Mouse (Mus musculus): ENCODE data around the gene 1810009A15Rik. TPM values are rescaled to one million over a fixed set of nuclear protein-coding genes. Genes with fewer than 3 reads are reported as not detected.

1810009A15Rik gene
- total and polyA plus RNA-seq, 2 experiments from 2014 or later, result 26.0 to 31.9 TPM

DNA sequence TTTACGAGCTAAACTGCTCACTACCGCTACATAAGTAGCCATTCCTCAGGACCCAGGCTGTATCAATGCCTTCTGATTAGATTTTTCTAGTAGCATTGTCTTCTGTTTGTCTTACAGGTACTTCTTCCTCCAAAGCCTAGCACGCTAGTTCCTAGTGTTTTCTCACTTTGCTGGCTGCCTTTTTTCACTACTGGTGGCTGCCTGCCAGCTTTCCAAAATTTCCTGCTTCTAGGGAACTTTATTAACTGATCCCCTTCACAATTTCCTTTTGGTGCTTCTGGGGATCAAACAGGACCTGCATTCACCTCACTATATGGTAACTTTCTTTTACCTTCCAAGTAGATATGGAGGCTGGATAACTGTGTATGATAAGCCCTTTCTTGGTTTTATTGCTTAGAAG is 10.4 kb downstream of the 1810009A15Rik start:
- H3K4me2 ChIP-seq (ENCODE audit: low read depth), result peak overlapping the region; percentile 75
- WGBS, result 52% methylated on average over 3 of the region's 3 CpGs
- H3K4me1 ChIP-seq (ENCODE audit: insufficient read depth), result peaks cover 11% of the 10 kb centered on the region
- no peak overlapping the region for H3K27ac ChIP-seq (ENCODE audit: low read depth, low read length)
- TF ChIP-seq CTCF (IDR thresholded peaks at IDR 0.05; ENCODE audit: low read depth), result no peak
- H3K27me3 ChIP-seq (ENCODE audit: insufficient read depth, low read length), result no peaks in the 10 kb centered on the region
- H3K9me3 ChIP-seq (ENCODE audit: low read length), result no peaks in the 10 kb centered on the region
- peaks cover 30% of the 10 kb centered on the region for H3K36me3 ChIP-seq (ENCODE audit: insufficient read depth)
- peak overlapping the region; percentile 78 for H3K4me3 ChIP-seq (ENCODE audit: low read depth, low read length)
- no peak for ATAC-seq
- peak overlapping the region; percentile 82; the same call in 1 of the 2 replicates for H3K9ac ChIP-seq
- no peak for DNase-seq

DNA sequence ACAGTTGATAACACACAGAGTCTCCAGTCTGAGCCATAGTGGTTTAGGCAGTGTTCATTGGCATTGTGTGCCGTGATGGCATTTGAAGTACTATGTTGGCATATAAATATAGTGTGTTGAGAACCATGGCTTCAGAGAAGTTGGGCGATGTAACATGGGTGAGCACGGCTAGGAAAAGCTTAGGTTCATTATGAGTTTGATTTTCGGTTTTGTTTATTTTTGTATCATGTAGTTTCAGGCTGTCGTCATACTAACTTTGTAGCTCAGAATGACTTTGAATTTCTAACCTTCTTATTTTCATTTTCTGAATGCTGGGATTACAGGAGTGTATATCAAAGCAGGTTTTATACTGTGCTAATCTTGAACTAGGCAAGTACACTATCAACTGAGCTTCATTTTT is 14.8 kb downstream of the 1810009A15Rik start:
- Histone ChIP-seq H3K4me3 (ENCODE audit: low read depth, low read length) (no peak overlapping the region), H3K9me3 (ENCODE audit: low read length) (no peaks in the 10 kb centered on the region), H3K4me1 (ENCODE audit: insufficient read depth) (peaks cover 6% of the 10 kb centered on the region), H3K36me3 (ENCODE audit: insufficient read depth) (peaks cover 58% of the 10 kb centered on the region), H3K4me2 (ENCODE audit: low read depth) (no peak overlapping the region), H3K27me3 (ENCODE audit: insufficient read depth, low read length) (no peaks in the 10 kb centered on the region), H3K9ac (no peak overlapping the region), H3K27ac (ENCODE audit: low read depth, low read length) (no peak overlapping the region)
- ATAC-seq (no peak), DNase-seq (no peak)
- WGBS, result 94% methylated on average over 5 of the region's 5 CpGs
- TF ChIP-seq CTCF (IDR thresholded peaks at IDR 0.05; ENCODE audit: low read depth), result no peak

GRCm38 (mm10) chr19:8908531-8908930 is 19.9 kb downstream of the 1810009A15Rik start:
- no peaks in the 10 kb centered on the region for H3K27me3 ChIP-seq (ENCODE audit: insufficient read depth, low read length)
- 91% methylated on average over 6 of the region's 6 CpGs for WGBS
- no peak overlapping the region for H3K4me2 ChIP-seq (ENCODE audit: low read depth)
- no peaks in the 10 kb centered on the region for H3K9me3 ChIP-seq (ENCODE audit: low read length)
- peaks cover 91% of the 10 kb centered on the region for H3K36me3 ChIP-seq (ENCODE audit: insufficient read depth)
- H3K4me3 ChIP-seq (ENCODE audit: low read depth, low read length), result no peak overlapping the region
- no peak for ATAC-seq
- H3K27ac ChIP-seq (ENCODE audit: low read depth, low read length), result no peak overlapping the region
- no peak for TF ChIP-seq CTCF (IDR thresholded peaks at IDR 0.05; ENCODE audit: low read depth)
- no peaks in the 10 kb centered on the region for H3K4me1 ChIP-seq (ENCODE audit: insufficient read depth)
- H3K9ac ChIP-seq, result no peak overlapping the region
- no peak for DNase-seq

DNA sequence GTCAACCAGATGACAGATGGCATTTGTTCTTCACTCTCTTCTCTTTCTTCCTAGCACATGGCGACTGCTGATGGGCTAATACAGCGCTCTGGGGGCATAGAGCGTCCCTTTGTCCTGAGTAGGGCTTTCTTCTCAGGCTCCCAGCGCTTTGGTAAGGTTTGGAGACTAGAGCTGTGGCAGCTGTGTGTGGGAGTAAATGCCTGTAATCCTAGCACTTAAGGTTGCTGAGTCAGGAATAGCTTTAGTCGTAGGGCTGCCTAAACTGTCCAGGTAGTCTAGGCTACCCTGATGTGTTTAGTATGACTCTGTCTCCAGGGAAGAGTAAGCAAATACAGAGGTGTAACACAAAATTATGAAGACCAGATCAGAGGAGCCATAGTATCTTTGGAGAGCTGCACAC is 23.2 kb downstream of the 1810009A15Rik start:
- Histone ChIP-seq H3K4me3 (ENCODE audit: low read depth, low read length) (no peak overlapping the region), H3K36me3 (ENCODE audit: insufficient read depth) (peaks cover 94% of the 10 kb centered on the region), H3K9me3 (ENCODE audit: low read length) (no peaks in the 10 kb centered on the region), H3K27ac (ENCODE audit: low read depth, low read length) (no peak overlapping the region), H3K27me3 (ENCODE audit: insufficient read depth, low read length) (no peaks in the 10 kb centered on the region), H3K4me2 (ENCODE audit: low read depth) (no peak overlapping the region), H3K4me1 (ENCODE audit: insufficient read depth) (no peaks in the 10 kb centered on the region), H3K9ac (no peak overlapping the region)
- DNase-seq, result no peak
- WGBS, result 95% methylated on average over 5 of the region's 5 CpGs
- no peak for TF ChIP-seq CTCF (IDR thresholded peaks at IDR 0.05; ENCODE audit: low read depth)
- no peak for ATAC-seq

- no peak for ATAC-seq
- H3K4me2 ChIP-seq (ENCODE audit: low read depth), result no peak overlapping the region
- no peaks in the 10 kb centered on the region for H3K4me1 ChIP-seq (ENCODE audit: insufficient read depth)
- peaks cover 70% of the 10 kb centered on the region for H3K36me3 ChIP-seq (ENCODE audit: insufficient read depth)
- H3K27me3 ChIP-seq (ENCODE audit: insufficient read depth, low read length), result no peaks in the 10 kb centered on the region
- DNase-seq, result no peak
- H3K9ac ChIP-seq, result no peak overlapping the region
- H3K27ac ChIP-seq (ENCODE audit: low read depth, low read length), result no peak overlapping the region
- no peak overlapping the region for H3K4me3 ChIP-seq (ENCODE audit: low read depth, low read length)
- WGBS, result 96% methylated on average over 3 of the region's 3 CpGs
- no peaks in the 10 kb centered on the region for H3K9me3 ChIP-seq (ENCODE audit: low read length)
- TF ChIP-seq CTCF (IDR thresholded peaks at IDR 0.05; ENCODE audit: low read depth), result no peak
Measured at GRCm38 (mm10) chr19:8914212-8914611, 25.6 kb downstream of the 1810009A15Rik start.

DNA sequence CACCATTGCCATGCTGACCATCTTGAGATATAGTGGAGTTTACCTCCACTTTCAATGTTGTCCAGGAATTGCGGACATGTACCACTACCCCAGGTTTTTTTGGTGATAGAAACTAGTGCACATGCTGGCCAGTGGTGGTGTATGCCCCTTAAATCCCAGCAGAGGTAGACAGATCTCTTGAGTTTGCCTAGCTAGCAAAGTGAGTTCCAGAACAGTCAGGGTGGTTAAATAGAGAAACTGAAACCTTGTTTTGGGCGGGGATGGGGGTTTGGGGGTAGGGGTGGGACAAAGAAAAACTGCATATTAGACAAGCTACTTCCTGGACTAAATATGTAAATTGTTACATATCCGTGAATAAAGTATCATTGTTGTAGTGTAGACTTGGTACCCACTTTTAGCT is 30.3 kb downstream of the 1810009A15Rik start:
- ATAC-seq (no peak), DNase-seq (no peak)
- H3K27me3 ChIP-seq (ENCODE audit: insufficient read depth, low read length), result no peaks in the 10 kb centered on the region
- no peak overlapping the region for H3K9ac ChIP-seq
- no peaks in the 10 kb centered on the region for H3K9me3 ChIP-seq (ENCODE audit: low read length)
- H3K4me1 ChIP-seq (ENCODE audit: insufficient read depth), result peaks cover 14% of the 10 kb centered on the region
- no peak overlapping the region for H3K4me3 ChIP-seq (ENCODE audit: low read depth, low read length)
- WGBS, result 94% methylated on average over 3 of the region's 3 CpGs
- no peak for TF ChIP-seq CTCF (IDR thresholded peaks at IDR 0.05; ENCODE audit: low read depth)
- peaks cover 24% of the 10 kb centered on the region for H3K36me3 ChIP-seq (ENCODE audit: insufficient read depth)
- H3K27ac ChIP-seq (ENCODE audit: low read depth, low read length), result no peak overlapping the region
- H3K4me2 ChIP-seq (ENCODE audit: low read depth), result no peak overlapping the region

DNA sequence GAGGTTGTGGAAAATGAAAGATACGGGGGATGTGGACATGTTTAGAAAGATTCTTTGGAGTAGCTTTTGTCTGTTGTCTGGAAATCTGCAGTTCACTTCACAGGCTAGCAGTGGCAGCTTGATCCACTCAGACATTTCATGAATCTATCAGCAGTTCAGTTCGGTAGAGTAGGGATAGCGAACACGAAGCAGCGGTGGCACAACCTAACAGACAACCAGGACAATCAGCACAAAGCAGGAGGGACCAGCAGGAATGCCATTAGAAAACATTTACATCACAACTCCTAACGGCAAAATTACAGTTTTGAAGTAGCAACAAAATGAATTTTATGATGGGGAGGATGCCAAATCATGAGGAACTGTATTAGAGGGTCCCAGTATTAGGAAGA is 31.0 kb downstream of the 1810009A15Rik start:
- Histone ChIP-seq H3K27ac (ENCODE audit: low read depth, low read length) (peak overlapping the region; percentile 86), H3K4me2 (ENCODE audit: low read depth) (peak overlapping the region; percentile 79), H3K9ac (no peak overlapping the region), H3K27me3 (ENCODE audit: insufficient read depth, low read length) (no peaks in the 10 kb centered on the region), H3K4me1 (ENCODE audit: insufficient read depth) (peaks cover 14% of the 10 kb centered on the region), H3K9me3 (ENCODE audit: low read length) (no peaks in the 10 kb centered on the region), H3K36me3 (ENCODE audit: insufficient read depth) (peaks cover 18% of the 10 kb centered on the region), H3K4me3 (ENCODE audit: low read depth, low read length) (peak overlapping the region; percentile 89)
- ATAC-seq (no peak), DNase-seq (no peak)
- TF ChIP-seq CTCF (IDR thresholded peaks at IDR 0.05; ENCODE audit: low read depth), result no peak
- WGBS, result 70% methylated on average over 6 of the region's 6 CpGs

All from forebrain, postnatal 0 days (tissue).